Mouse (Mus musculus) 3T3-L1 (cell line): ENCODE results near the gene Nkain1.

Experiments
- DNase-seq: peaks from one replicate; pipeline ENCODE4 v3.0.0-alpha.2; 2015; ENCODE audit warnings: low read depth, low spot score

Gene Nkain1

GRCm38 (mm10) chr4:130552312-130553120, 21.5 kb downstream of the Nkain1 start:
- peak; percentile 18 for DNase-seq

GRCm38 (mm10) chr4:130550511-130550910, 23.5 kb downstream of the Nkain1 start:
- no peak for DNase-seq

GRCm38 (mm10) chr4:130549189-130549588, 24.8 kb downstream of the Nkain1 start:
- DNase-seq = no peak

GRCm38 (mm10) chr4:130546798-130547562, 27.0 kb downstream of the Nkain1 start:
- no peak for DNase-seq

GRCm38 (mm10) chr4:130544392-130544791, 29.6 kb downstream of the Nkain1 start:
- DNase-seq = no peak

GRCm38 (mm10) chr4:130543121-130543520, 30.9 kb downstream of the Nkain1 start:
- DNase-seq = no peak

GRCm38 (mm10) chr4:130540831-130541230, 33.1 kb downstream of the Nkain1 start:
- DNase-seq = no peak

- DNase-seq = no peak
Observed at GRCm38 (mm10) chr4:130539706-130540105, 34.3 kb downstream of the Nkain1 start.

GRCm38 (mm10) chr4:130539053-130539452, 34.9 kb downstream of the Nkain1 start:
- DNase-seq = no peak

- DNase-seq = no peak
Observed at GRCm38 (mm10) chr4:130537371-130537770, 36.6 kb downstream of the Nkain1 start.

- DNase-seq = peak; percentile 18
Observed at GRCm38 (mm10) chr4:130535789-130536188, 38.2 kb downstream of the Nkain1 start.

GRCm38 (mm10) chr4:130533975-130534374, 40.0 kb downstream of the Nkain1 start:
- DNase-seq = peak; percentile 88

- no peak for DNase-seq
Observed at GRCm38 (mm10) chr4:130532347-130532746, 41.6 kb downstream of the Nkain1 start.

- peak; percentile 42 for DNase-seq
Observed at GRCm38 (mm10) chr4:130531645-130532280, 42.2 kb downstream of the Nkain1 start.

GRCm38 (mm10) chr4:130527804-130528203, 46.2 kb downstream of the Nkain1 start:
- no peak for DNase-seq

- DNase-seq = no peak
Observed at GRCm38 (mm10) chr4:130525041-130525440, 48.9 kb downstream of the Nkain1 start.

- no peak for DNase-seq
Observed at GRCm38 (mm10) chr4:130521466-130521865, 52.5 kb downstream of the Nkain1 start.

GRCm38 (mm10) chr4:130520482-130520851, 53.5 kb downstream of the Nkain1 start:
- DNase-seq = no peak

- peak; percentile 44 for DNase-seq
Observed at GRCm38 (mm10) chr4:130519567-130520481, 54.1 kb downstream of the Nkain1 start.

- DNase-seq = no peak
Observed at GRCm38 (mm10) chr4:130516490-130516889, 57.5 kb downstream of the Nkain1 start.
